Mouse (Mus musculus) CD8-positive naive resting alpha-beta T cell, adult 2 months (primary cell): Measurements from ENCODE around the gene Bbc3.
A peak's percentile ranks its signal among the peaks of the same experiment; 100 is the strongest.

ENCODE experiments used
- DNase-seq, 2 experiments: peaks; one replicate each; pipeline ENCODE4 v3.0.0; 2022; ENCODE audit warnings: low read depth in 2 of 2, low spot score in 2 of 2

Gene Bbc3

GRCm38 (mm10) chr7:16315222-16315759, 7.1 kb downstream of the Bbc3 start:
- no peak for DNase-seq

DNA sequence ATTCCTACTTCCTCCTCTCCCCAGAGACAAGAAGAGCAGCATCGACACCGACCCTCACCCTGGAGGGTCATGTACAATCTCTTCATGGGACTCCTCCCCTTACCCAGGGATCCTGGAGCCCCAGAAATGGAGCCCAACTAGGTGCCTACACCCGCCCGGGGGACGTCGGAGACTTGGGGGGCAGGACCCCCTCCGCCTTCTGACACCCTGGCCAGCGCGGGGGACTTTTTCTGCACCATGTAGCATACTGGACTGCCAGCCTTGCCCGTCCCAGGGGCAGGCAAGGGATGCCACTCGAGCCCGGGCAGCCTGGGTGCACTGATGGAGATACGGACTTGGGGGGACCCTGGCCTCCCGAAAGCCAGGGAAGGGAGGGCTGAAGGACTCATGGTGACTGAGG, 8.9 kb downstream of the Bbc3 start:
- DNase-seq, result no peak

- no peak for DNase-seq
These were observed 11.0 kb downstream of the Bbc3 start for GRCm38 (mm10) chr7:16319216-16319615.

DNA sequence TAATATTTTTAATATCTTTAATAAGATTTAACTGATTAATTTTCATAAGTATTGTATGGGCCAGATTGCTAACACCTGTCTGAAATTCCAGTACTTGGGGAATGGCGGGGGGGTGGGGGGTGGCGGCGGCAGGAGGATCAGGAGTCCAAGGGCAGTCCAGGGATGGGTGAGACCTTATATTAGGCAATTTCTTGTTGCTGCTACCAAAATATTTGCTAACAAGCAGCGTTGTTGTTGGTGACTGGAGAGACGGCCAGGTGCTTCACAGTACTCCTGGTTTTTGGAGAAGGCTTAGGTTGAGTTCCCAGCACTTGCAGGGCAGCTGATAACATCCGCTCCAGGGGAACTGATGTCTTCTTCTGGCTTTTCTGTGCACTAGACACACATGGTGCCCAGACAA, 12.3 kb downstream of the Bbc3 start:
- no peak for DNase-seq

GRCm38 (mm10) chr7:16324661-16325060, 16.5 kb downstream of the Bbc3 start:
- DNase-seq, result no peak

DNA sequence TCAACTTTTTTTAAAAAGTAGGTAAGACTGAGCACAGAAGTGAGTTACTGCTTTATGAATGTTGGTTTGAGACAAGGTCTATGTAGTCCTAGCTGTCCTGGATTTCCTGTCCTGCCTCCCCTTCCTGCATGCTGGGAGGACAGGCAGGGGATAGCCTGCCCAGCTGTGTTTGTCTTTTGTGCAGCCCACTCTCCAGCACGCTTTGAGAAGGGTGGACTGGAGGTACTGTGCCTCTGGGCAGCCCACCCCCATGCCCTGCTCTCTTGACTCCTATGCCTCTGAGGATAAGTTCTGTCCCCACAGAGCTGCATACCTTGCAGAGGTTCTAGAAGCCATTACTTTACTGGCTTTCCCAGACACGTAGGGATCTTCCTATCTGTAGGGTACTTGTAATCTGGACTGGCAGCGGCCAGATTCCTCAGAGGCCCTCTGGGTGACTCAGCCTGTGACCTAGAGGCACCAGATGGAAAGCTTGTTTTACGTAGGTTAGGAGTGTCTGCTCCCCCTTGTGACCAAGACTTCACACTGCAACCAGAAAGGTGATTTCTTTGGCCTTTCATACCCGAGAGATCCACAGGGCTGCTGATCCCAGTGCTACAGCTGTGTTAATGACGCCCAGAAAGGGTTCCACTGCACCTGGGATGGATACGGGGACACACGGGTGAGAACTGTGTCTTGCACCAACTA, 17.9 kb downstream of the Bbc3 start:
- DNase-seq, result peak; percentile 25 to 60

DNA sequence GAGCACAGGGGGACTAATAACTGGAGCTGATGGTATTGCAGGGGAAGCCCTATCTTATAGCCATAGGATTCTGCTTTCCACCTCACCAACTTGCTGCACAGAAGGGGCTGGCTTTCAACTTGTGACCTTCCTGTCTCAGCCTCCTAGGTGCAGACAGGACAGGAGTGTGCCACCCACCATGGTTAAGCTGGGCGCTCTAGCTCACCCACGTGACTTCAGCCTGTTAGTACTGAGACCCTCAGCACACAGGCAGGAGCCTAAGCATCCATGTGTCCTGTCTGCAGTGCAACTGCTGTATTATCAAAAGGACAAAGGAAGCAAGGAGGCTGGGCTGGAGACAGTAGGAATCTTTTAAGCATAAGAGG, 18.4 kb downstream of the Bbc3 start:
- no peak for DNase-seq

DNA sequence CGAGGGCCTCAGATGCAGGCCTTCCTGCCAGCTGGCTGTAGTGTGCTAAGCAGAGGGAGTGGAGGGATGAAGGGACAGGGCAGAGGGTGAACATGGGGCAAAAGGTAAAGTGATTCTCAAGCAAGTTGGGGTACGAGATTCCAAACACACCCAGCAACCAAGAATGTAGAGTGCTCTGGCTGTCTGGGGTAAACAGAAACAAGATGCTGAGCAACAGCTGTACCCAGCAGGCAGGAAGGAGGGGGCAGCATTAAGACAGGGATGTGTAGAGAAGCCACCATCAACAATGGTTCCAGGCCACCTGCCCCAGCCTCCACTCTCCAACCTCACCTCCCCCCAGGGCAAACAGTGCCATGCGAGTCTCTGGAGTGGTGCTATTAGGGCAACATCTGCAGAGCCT, 21.0 kb downstream of the Bbc3 start:
- no peak for DNase-seq

DNA sequence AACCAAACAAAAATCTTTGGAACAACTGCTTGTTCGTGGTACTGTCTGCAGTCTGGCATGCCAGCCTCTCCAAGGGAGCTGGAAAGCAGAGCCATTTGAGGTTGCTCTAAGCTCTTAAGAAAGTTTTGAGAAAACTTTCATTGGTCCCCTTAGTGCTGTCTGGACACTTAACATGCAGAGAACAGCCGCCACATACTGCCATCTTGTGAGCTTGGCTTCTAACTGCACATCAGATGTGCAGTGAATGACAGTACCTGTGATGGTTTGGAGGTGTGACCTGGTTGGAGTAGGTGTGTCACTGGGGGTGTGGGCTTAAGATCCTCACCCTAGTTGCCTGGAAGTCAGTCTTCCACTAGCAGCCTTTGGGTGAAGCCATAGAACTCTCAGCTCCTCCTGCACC, 29.5 kb downstream of the Bbc3 start:
- DNase-seq, result no peak

DNA sequence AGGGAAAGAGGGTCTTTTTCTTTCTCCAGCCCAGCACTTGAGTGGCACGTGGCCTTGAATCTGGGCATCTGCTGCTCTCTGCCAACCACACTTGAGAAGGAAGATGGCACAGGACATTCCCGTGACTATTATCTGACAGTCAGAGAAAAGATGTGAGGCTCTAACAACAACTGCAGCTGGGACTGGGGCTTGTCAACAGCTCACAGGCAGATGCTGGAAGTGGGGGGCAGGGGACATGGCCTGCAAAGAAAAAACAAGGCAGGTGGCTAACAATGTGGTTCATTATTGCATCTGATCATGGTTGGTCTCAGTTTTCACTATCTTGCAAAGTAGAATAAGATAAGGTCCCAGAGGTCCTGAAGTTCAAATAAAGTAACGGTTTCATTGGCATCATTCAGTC, 36.4 kb downstream of the Bbc3 start:
- DNase-seq, result no peak

GRCm38 (mm10) chr7:16345297-16345696, 37.1 kb downstream of the Bbc3 start:
- no peak for DNase-seq

- DNase-seq, result peak; percentile 13 to 21
These were observed 41.8 kb downstream of the Bbc3 start for GRCm38 (mm10) chr7:16349999-16350398.

DNA sequence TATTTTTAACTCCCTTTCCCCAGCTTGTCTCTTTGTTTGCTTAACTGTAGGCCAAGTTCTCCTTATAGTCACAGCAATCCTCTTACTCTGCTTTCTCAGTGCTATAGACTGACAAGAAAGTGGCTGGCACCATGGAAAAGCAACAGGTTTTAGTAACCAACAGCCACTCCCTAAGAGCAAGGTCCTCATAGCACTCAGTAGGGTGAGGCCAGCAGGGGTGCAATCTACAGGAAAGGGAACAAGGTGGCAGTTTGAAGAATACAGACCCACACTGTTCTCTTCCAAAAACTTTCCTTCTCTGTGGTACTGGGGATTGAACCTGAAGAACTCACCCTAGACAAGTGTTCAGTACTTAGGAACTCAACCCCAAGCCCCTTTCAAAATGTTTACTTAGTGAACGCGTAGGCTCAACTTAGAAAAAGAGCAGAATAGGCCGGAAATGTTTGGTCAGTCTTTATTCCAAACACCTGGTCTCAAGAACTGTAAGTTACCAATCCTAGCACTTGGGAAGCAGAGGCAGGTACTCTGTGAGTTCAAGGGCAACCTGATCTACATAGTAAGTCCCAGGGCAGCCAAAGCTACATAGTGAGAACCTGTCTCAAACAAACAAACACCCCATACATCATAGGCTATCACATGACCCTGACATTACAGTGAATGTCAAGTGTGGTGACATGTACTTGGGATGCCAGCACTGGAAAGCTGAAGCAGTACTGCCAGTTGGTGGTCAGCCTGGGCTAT, 47.8 kb downstream of the Bbc3 start:
- no peak for DNase-seq

GRCm38 (mm10) chr7:16357602-16358001, 49.4 kb downstream of the Bbc3 start:
- DNase-seq, result no peak

DNA sequence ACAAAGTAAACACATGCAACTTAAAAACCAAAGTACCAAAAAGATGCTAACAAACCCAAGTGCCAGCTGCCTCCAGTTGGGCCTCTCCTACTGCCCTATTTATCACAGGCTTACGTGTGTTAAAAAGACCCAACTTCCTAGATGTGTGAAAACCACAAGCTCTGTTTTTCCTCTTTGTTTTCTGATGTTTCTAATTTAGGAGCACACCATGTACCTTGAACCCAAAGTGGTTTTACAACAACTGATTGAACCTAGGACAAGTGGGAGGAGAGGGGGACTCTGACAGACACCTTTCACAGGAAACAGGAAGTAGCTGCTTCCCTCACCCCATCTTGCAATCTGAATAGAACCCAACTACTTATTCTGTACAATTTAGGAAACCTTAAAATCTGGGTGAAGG, 56.1 kb downstream of the Bbc3 start:
- peak; percentile 52 to 55 for DNase-seq

DNA sequence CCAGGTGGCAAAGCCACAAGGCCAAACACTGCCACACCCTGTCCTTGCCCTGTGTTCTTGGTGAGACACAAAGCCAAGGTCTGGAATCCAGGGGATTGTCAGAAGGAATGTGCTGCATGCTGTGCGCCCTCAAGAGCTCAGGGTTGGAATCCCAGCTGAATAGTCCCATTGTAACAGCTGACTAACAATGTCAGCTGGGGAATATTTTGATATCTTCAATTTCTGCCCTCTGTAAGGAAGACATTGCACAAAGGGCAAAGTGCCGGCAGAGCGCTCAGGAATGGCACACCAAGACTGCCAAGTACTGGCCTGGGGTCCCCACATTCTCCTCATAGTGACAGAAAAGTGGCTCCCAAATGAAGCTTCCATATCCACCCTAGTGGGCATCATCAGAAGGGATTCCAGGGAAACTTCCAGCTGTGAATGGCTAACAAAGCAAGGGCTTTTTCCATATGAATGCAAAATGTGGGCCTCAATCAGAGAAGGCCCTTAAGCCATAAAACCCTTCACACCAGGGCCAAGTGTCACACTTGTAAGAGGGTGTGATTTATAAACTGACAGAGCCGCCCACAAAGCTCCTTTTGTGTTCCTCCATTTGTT, 56.8 kb downstream of the Bbc3 start:
- no peak for DNase-seq

DNA sequence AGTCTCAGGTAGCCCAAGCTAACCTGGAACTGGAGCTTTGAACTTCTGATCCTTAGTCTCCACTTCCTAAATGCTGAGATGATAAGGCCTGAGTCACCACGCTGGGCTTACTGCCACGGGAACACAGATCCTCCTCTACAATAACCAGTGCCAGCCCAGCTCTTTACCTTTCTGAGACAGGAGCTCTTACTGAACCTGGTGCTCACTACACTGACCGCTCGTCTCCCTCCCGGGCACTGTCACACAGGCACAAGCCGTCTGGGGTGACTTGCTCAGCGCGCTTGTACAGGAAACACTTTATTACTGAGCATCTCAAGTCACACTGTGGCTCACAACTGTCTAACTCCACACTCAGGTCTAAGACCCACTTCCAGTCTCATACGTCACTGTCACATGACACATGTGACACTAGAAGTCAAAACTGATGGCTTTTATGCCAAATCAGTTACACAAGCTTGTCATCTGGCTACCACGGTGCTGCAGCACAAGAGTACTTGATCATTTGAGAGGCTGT, 58.0 kb downstream of the Bbc3 start:
- DNase-seq, result peak in 1 of 2 experiments; percentile 13

DNA sequence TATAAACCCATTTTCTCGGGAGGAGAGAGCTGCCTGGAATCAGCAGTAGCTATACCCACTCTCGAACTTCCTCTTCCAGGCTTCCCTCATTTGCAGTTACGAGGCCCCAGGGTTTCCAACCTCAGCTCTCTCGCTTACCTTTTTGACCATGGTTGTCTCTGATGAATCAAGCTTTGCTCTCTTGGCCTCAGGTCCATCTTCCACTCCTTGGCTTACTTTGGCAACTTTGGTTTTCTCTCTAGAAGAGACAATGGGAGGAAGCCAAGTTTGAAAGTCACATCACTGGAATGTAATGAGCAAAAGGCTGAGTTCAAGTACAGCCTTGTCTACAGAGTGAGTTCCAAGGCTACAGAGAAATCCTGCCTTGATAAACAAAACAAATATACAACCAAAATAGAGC, 58.5 kb downstream of the Bbc3 start:
- DNase-seq, result no peak
